Mouse (Mus musculus): Measurements from ENCODE around the gene 4933428G20Rik.

- TF ChIP-seq CTCF (IDR thresholded peaks at IDR 0.05; ENCODE audit: insufficient read depth, low read length), result peak; percentile 86
- TF ChIP-seq POLR2A (IDR thresholded peaks at IDR 0.05; ENCODE audit: borderline replicate concordance, extremely low read depth, low read depth, low read length), result no peak
Observed at GRCm38 (mm10) chr11:97489589-97490324, 10.4 kb downstream of the 4933428G20Rik start.

All from lung, adult 2 months (tissue).